Mouse (Mus musculus) bone marrow macrophage, adult 2 months (primary cell): ENCODE data around the gene Nyap2.

ENCODE experiments used
- CTCF ChIP-seq: IDR thresholded peaks from 2 replicates; pipeline ENCODE4 v1.5.1; 2012; ENCODE audit warnings: low read depth, mild to moderate bottlenecking, low read length, moderate library complexity
- POLR2A ChIP-seq: IDR thresholded peaks from 2 replicates; pipeline ENCODE4 v1.6.1; 2012; ENCODE audit warnings: mild to moderate bottlenecking, low read depth, low read length, borderline replicate concordance

GRCm38 (mm10) chr1:81266441-81266840 is 189.7 kb downstream of the Nyap2 start:
- TF ChIP-seq CTCF (no peak), POLR2A (no peak)
